Mouse (Mus musculus) heart, postnatal 25 days (tissue): ENCODE data around the gene Pgap3. TPM values are rescaled to one million over a fixed set of nuclear protein-coding genes. Genes with fewer than 3 reads are reported as not detected.

Source experiments
- DNase-seq: peaks from one replicate; pipeline ENCODE4 v3.0.0; 2022; ENCODE audit warnings: low spot score
- intact Hi-C: fragments of 180-260 bp; cut with DNase I; formaldehyde crosslinking; loops from one replicate; pipeline ENCODE4 v1.15.1; 2025
- total RNA-seq, 2 experiments: library from RNA; stranded (reverse); gene quantifications; 2 replicates each; pipeline ENCODE4 v1.2.3; 2021

Gene Pgap3
- total RNA-seq, 2 experiments from 2014 or later, result 8.4 to 9.3 TPM

- DNase-seq, result no peak
- intact Hi-C loops, result no loop called here
Measured at GRCm38 (mm10) chr11:98413731-98414130, 13.4 kb upstream of the Pgap3 start.

- intact Hi-C loops, result no loop called here
Measured at GRCm38 (mm10) chr11:98412797-98413301, 12.6 kb upstream of the Pgap3 start.

GRCm38 (mm10) chr11:98412273-98412796 lies 12.0 kb upstream of the Pgap3 start, which contains the start of gene Erbb2:
TSS of gene Erbb2 (plus strand) at chr11:98412470.
- intact Hi-C loops, result no loop called here
- peak; percentile 55 for DNase-seq

More at GRCm38 (mm10) chr11:98412797-98413301, 12.6 kb upstream of the Pgap3 start:
- no peak for DNase-seq

GRCm38 (mm10) chr11:98409341-98409822 lies 9.1 kb upstream of the Pgap3 start:
- no peak for DNase-seq
- intact Hi-C loops, result no loop called here

GRCm38 (mm10) chr11:98408872-98409271 lies 8.6 kb upstream of the Pgap3 start:
- intact Hi-C loops, result no loop called here
- DNase-seq, result no peak

GRCm38 (mm10) chr11:98406621-98407020 lies 6.3 kb upstream of the Pgap3 start:
- DNase-seq, result no peak
- intact Hi-C loops, result no loop called here

GRCm38 (mm10) chr11:98400816-98401215 lies 526 bp upstream of the Pgap3 start:
- DNase-seq, result no peak
- intact Hi-C loops, result loop anchor here (5.0 kb wide), 1 partner anchor 36 kb away; the partner anchor contains the start of gene Mien1

GRCm38 (mm10) chr11:98397946-98398345 lies 2.3 kb downstream of the Pgap3 start:
- intact Hi-C loops, result no loop called here
- DNase-seq, result no peak

- peak; percentile 49 for DNase-seq
- intact Hi-C loops, result no loop called here
Measured at GRCm38 (mm10) chr11:98395041-98395440, 5.2 kb downstream of the Pgap3 start.

GRCm38 (mm10) chr11:98394301-98394700 lies 6.0 kb downstream of the Pgap3 start:
- intact Hi-C loops, result no loop called here
- no peak for DNase-seq

GRCm38 (mm10) chr11:98393317-98393716 lies 7.0 kb downstream of the Pgap3 start:
- DNase-seq, result no peak
- intact Hi-C loops, result no loop called here

- no peak for DNase-seq
- intact Hi-C loops, result no loop called here
Measured at GRCm38 (mm10) chr11:98392645-98393044, 7.6 kb downstream of the Pgap3 start.

- intact Hi-C loops, result no loop called here
- no peak for DNase-seq
Measured at GRCm38 (mm10) chr11:98392034-98392433, 8.3 kb downstream of the Pgap3 start.

- no peak for DNase-seq
- intact Hi-C loops, result no loop called here
Measured at GRCm38 (mm10) chr11:98390141-98390540, 10.1 kb downstream of the Pgap3 start.

GRCm38 (mm10) chr11:98389221-98389780 lies 11.0 kb downstream of the Pgap3 start:
- intact Hi-C loops, result loop anchor here (1.0 kb wide), 1 partner anchor 47 kb away; no protein-coding TSS in a partner anchor

GRCm38 (mm10) chr11:98388282-98388681 lies 12.0 kb downstream of the Pgap3 start:
- DNase-seq, result no peak
- intact Hi-C loops, result no loop called here

More at GRCm38 (mm10) chr11:98389221-98389780, 11.0 kb downstream of the Pgap3 start:
- DNase-seq, result no peak

GRCm38 (mm10) chr11:98387056-98387577 lies 13.2 kb downstream of the Pgap3 start:
- DNase-seq, result no peak
- intact Hi-C loops, result no loop called here

GRCm38 (mm10) chr11:98386596-98386995 lies 13.7 kb downstream of the Pgap3 start:
- intact Hi-C loops, result no loop called here
- DNase-seq, result no peak

- intact Hi-C loops, result no loop called here
- no peak for DNase-seq
Measured at GRCm38 (mm10) chr11:98385638-98386585, 14.4 kb downstream of the Pgap3 start, which contains the start of gene Pnmt. TSS of gene Pnmt (plus strand) at chr11:98386450.
